Mouse (Mus musculus): ENCODE measurements around the gene Tal1.

DNA sequence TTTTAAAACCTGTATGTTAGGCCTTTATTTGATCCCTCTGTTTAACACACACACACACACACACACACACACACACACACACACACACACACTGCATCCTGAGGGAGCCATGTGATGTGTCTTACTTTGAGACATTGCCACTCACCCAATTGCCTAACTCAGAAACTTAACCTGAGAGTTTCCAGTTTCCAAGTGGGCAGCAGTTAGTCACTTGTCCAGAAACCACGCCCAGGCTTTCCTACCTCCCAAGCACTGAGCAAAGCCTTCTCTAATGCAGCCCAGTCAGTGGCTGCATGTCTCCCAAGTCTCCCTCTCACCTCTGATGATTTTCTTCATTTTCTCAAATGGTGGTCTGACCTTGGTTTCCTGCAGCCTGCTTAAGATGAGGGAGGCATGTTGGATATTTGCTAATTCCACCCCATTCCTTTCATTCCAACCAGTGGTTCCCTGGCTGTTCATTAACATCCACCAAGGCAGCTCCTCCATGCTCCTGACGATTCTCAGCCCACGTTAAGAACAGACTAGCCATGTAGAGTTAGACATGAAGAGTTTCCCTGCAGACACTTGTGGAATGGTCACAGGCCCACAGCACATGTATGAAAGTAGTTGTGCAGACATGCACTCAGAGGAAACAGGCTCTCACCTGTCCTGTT, 30.7 kb downstream of the Tal1 start:
- TF ChIP-seq POLR2A (IDR thresholded peaks at IDR 0.05; ENCODE audit: extremely low read depth, insufficient read depth, low read length) (no peak), CTCF (IDR thresholded peaks at IDR 0.05; ENCODE audit: low read depth, low read length) (no peak)

Data from liver, adult 2 months (tissue).